Mouse (Mus musculus) CD4-positive naive resting alpha-beta T cell, adult 57 days (primary cell): ENCODE results near the gene 2310079G19Rik. TPM values are rescaled to one million over a fixed set of nuclear protein-coding genes. Genes with fewer than 3 reads are reported as not detected.

Source experiments
- total RNA-seq: library from RNA; stranded (reverse); gene quantifications from one replicate; pipeline ENCODE4 v1.2.4, GENCODE M21; 2023

The 2310079G19Rik gene
- not detected for total RNA-seq

GRCm38 (mm10) chr16:88627566-88627965 is at the start of gene 2310079G19Rik:
TSS of gene 2310079G19Rik (minus strand) at chr16:88627666.

GRCm38 (mm10) chr16:88671571-88671970 is 44.1 kb upstream of the 2310079G19Rik start, which contains the start of gene Krtap27-1:
TSS of gene Krtap27-1 (minus strand) at chr16:88671671.

GRCm38 (mm10) chr16:88647358-88647846 is 19.9 kb upstream of the 2310079G19Rik start, which contains the start of gene Krtap26-1:
TSS of gene Krtap26-1 (minus strand) at chr16:88647796.

GRCm38 (mm10) chr16:88611922-88612321 is 15.5 kb downstream of the 2310079G19Rik start, which contains the start of gene Krtap24-1:
TSS of gene Krtap24-1 (minus strand) at chr16:88612279.

Other genes starting within 250 kb of the 2310079G19Rik start
- not detected for gene Cldn17, start 120.7 kb downstream of the 2310079G19Rik start, total RNA-seq
- not detected for gene Cldn8, start 64.5 kb downstream of the 2310079G19Rik start, total RNA-seq
- gene Krtap24-1, start 15.4 kb downstream of the 2310079G19Rik start, total RNA-seq: not detected
- gene Krtap26-1, start 20.1 kb upstream of the 2310079G19Rik start, total RNA-seq: not detected
- not detected for gene Krtap27-1, start 44.0 kb upstream of the 2310079G19Rik start, total RNA-seq
- not detected for gene 2310061N02Rik, start 80.3 kb upstream of the 2310079G19Rik start, total RNA-seq
- not detected for gene Krtap13-1, start 101.2 kb upstream of the 2310079G19Rik start, total RNA-seq
- not detected for gene Krtap13, start 124.0 kb upstream of the 2310079G19Rik start, total RNA-seq
- gene 2310034C09Rik, start 131.2 kb upstream of the 2310079G19Rik start, total RNA-seq: not detected
- not detected for gene 2310057N15Rik, start 146.5 kb upstream of the 2310079G19Rik start, total RNA-seq
- not detected for gene Gm5965, start 150.2 kb upstream of the 2310079G19Rik start, total RNA-seq
- gene Gm20741, start 184.6 kb upstream of the 2310079G19Rik start, total RNA-seq: not detected
- gene Krtap15, start 192.5 kb upstream of the 2310079G19Rik start, total RNA-seq: not detected
- gene Krtap14, start 198.5 kb upstream of the 2310079G19Rik start, total RNA-seq: not detected
- gene Krtap19-1, start 241.7 kb upstream of the 2310079G19Rik start, total RNA-seq: not detected
- gene Krtap19-2, start 246.6 kb upstream of the 2310079G19Rik start, total RNA-seq: not detected